Mouse (Mus musculus): ENCODE data around the gene Ropn1. TPM values are rescaled to one million over a fixed set of nuclear protein-coding genes. Genes with fewer than 3 reads are reported as not detected.
"Not testable (repeated sequence)": the region's sequence is repeated elsewhere in the genome, so short reads cannot be mapped to it uniquely, and the experiment has no call there.

Gene Ropn1
- polyA plus RNA-seq, 1 experiment from 2014 or later = not detected

- no peak overlapping the region for H3K27ac ChIP-seq (replicated peaks)
- no peaks in the 10 kb centered on the region for H3K9me3 ChIP-seq
- no peak overlapping the region for H3K4me3 ChIP-seq
- H3K36me3 ChIP-seq = peaks cover 10% of the 10 kb centered on the region; the same call in 1 of the 2 replicates
- no peaks in the 10 kb centered on the region for H3K27me3 ChIP-seq
- H3K9ac ChIP-seq (replicated peaks) = no peak overlapping the region
- no peak for ATAC-seq (replicated peaks)
- H3K4me2 ChIP-seq (replicated peaks) = no peak overlapping the region
- H3K4me1 ChIP-seq = peaks cover 8% of the 10 kb centered on the region
- 95% methylated on average over 6 of the region's 7 CpGs for WGBS
These were observed 44.8 kb downstream of the Ropn1 start for GRCm38 (mm10) chr16:34694477-34694876.

- ATAC-seq (replicated peaks) = not testable (repeated sequence)
These were observed 49.0 kb downstream of the Ropn1 start for GRCm38 (mm10) chr16:34698721-34699120.

GRCm38 (mm10) chr16:34700165-34700827, 50.6 kb downstream of the Ropn1 start:
- H3K4me3 ChIP-seq = no peak overlapping the region
- H3K27ac ChIP-seq (replicated peaks) = no peak overlapping the region
- 0 out of 2 replicates have a peak, but pooled peaks cover 6% of the 10 kb centered on the region for H3K4me1 ChIP-seq
- H3K36me3 ChIP-seq = peaks cover 15% of the 10 kb centered on the region; the same call in 1 of the 2 replicates
- H3K4me2 ChIP-seq (replicated peaks) = no peak overlapping the region
- no peaks in the 10 kb centered on the region for H3K9me3 ChIP-seq
- H3K27me3 ChIP-seq = no peaks in the 10 kb centered on the region
- peak; percentile 84 for ATAC-seq (replicated peaks)
- no peak overlapping the region for H3K9ac ChIP-seq (replicated peaks)
- WGBS = 18% methylated on average over 7 of the region's 7 CpGs

More at GRCm38 (mm10) chr16:34698721-34699120, 49.0 kb downstream of the Ropn1 start:
- H3K4me2 ChIP-seq (replicated peaks); H3K9ac ChIP-seq (replicated peaks); H3K4me3 ChIP-seq; H3K27ac ChIP-seq (replicated peaks); H3K27me3 ChIP-seq; H3K9me3 ChIP-seq; H3K4me1 ChIP-seq: not testable (repeated sequence)
- whole genome bisulfite sequencing = 74% methylated on average over 3 of the region's 3 CpGs
- H3K36me3 ChIP-seq = peaks cover 10% of the 10 kb centered on the region; the same call in 1 of the 2 replicates

- Histone ChIP-seq H3K27ac (replicated peaks) (no peak overlapping the region), H3K27me3 (no peaks in the 10 kb centered on the region), H3K9me3 (no peaks in the 10 kb centered on the region), H3K4me1 (0 out of 2 replicates have a peak, but pooled peaks cover 6% of the 10 kb centered on the region), H3K4me3 (no peak overlapping the region), H3K9ac (replicated peaks) (no peak overlapping the region), H3K36me3 (peaks cover 18% of the 10 kb centered on the region; the same call in 1 of the 2 replicates), H3K4me2 (replicated peaks) (no peak overlapping the region)
- ATAC-seq (replicated peaks) = no peak
- WGBS = 84% methylated on average over 6 of the region's 6 CpGs
These were observed 51.1 kb downstream of the Ropn1 start for GRCm38 (mm10) chr16:34700828-34701216.

- WGBS = 91% methylated on average over 2 of the region's 2 CpGs
- no peak overlapping the region for H3K27ac ChIP-seq (replicated peaks)
- H3K4me2 ChIP-seq (replicated peaks) = no peak overlapping the region
- no peak overlapping the region for H3K4me3 ChIP-seq
- ATAC-seq (replicated peaks) = no peak
- H3K9ac ChIP-seq (replicated peaks) = no peak overlapping the region
- no peaks in the 10 kb centered on the region for H3K9me3 ChIP-seq
- H3K27me3 ChIP-seq = no peaks in the 10 kb centered on the region
- H3K4me1 ChIP-seq = no peaks in the 10 kb centered on the region
- peaks cover 28% of the 10 kb centered on the region; the same call in 1 of the 2 replicates for H3K36me3 ChIP-seq
These were observed 56.3 kb downstream of the Ropn1 start for GRCm38 (mm10) chr16:34706019-34706418.

GRCm38 (mm10) chr16:34706487-34706946, 56.8 kb downstream of the Ropn1 start:
- no peaks in the 10 kb centered on the region for H3K27me3 ChIP-seq
- no peak overlapping the region for H3K9ac ChIP-seq (replicated peaks)
- H3K27ac ChIP-seq (replicated peaks) = 0 out of 2 replicates have a peak overlapping the region, but pooled peaks have one; percentile 8
- peaks cover 28% of the 10 kb centered on the region; the same call in 1 of the 2 replicates for H3K36me3 ChIP-seq
- no peak overlapping the region for H3K4me3 ChIP-seq
- no peaks in the 10 kb centered on the region for H3K9me3 ChIP-seq
- H3K4me1 ChIP-seq = no peaks in the 10 kb centered on the region
- ATAC-seq (replicated peaks) = no peak
- H3K4me2 ChIP-seq (replicated peaks) = no peak overlapping the region
- WGBS = 81% methylated on average over 7 of the region's 7 CpGs

GRCm38 (mm10) chr16:34711481-34711880, 61.8 kb downstream of the Ropn1 start:
- no peaks in the 10 kb centered on the region for H3K4me1 ChIP-seq
- H3K9me3 ChIP-seq = no peaks in the 10 kb centered on the region
- no peak for ATAC-seq (replicated peaks)
- peaks cover 14% of the 10 kb centered on the region; the same call in 1 of the 2 replicates for H3K36me3 ChIP-seq
- no peak overlapping the region for H3K27ac ChIP-seq (replicated peaks)
- H3K9ac ChIP-seq (replicated peaks) = no peak overlapping the region
- H3K4me2 ChIP-seq (replicated peaks) = no peak overlapping the region
- 81% methylated on average over 3 of the region's 3 CpGs for WGBS
- H3K27me3 ChIP-seq = no peaks in the 10 kb centered on the region
- no peak overlapping the region for H3K4me3 ChIP-seq

GRCm38 (mm10) chr16:34725156-34725555, 75.4 kb downstream of the Ropn1 start:
- H3K27me3 ChIP-seq = no peaks in the 10 kb centered on the region
- no peak overlapping the region for H3K27ac ChIP-seq (replicated peaks)
- H3K9me3 ChIP-seq = 0 out of 2 replicates have a peak, but pooled peaks cover 3% of the 10 kb centered on the region
- 94% methylated on average over 3 of the region's 3 CpGs for WGBS
- peaks cover 13% of the 10 kb centered on the region for H3K36me3 ChIP-seq
- H3K9ac ChIP-seq (replicated peaks) = no peak overlapping the region
- ATAC-seq (replicated peaks) = no peak
- H3K4me2 ChIP-seq (replicated peaks) = no peak overlapping the region
- no peak overlapping the region for H3K4me3 ChIP-seq
- no peaks in the 10 kb centered on the region for H3K4me1 ChIP-seq

Other genes starting within 250 kb of the Ropn1 start
- 36.4 and 38.8 TPM in 2 replicates for gene Kalrn, start 76.4 kb upstream of the Ropn1 start, polyA plus RNA-seq (2015; fragmentation: Nextera tagmentation; extraction: Ambion mirVana)
- gene Ccdc14, start 40.7 kb downstream of the Ropn1 start, polyA plus RNA-seq (2015; fragmentation: Nextera tagmentation; extraction: Ambion mirVana) = 5.2 and 5.4 TPM in 2 replicates
- gene Mylk, start 95.3 kb downstream of the Ropn1 start, polyA plus RNA-seq (2015; fragmentation: Nextera tagmentation; extraction: Ambion mirVana) = 4.3 and 4.6 TPM in 2 replicates

Data from forebrain, embryonic 15.5 days (tissue).